Mouse (Mus musculus): ENCODE measurements around the gene Olfr544.
"Not testable (repeated sequence)": the region's sequence is repeated elsewhere in the genome, so short reads cannot be mapped to it uniquely, and the experiment has no call there.

Olfr544 gene

GRCm38 (mm10) chr7:102488161-102488560, at the start of gene Olfr544:
Gene Olfr544, minus strand, starts transcription at chr7:102488313.
- DNase-seq (ENCODE audit: low read depth, low spot score) = no peak

- no peak for DNase-seq (ENCODE audit: low read depth, low spot score)
Observed at GRCm38 (mm10) chr7:102534449-102534848, 46.3 kb upstream of the Olfr544 start, which contains the start of gene Olfr547. Gene Olfr547, plus strand, starts transcription at chr7:102534749.

GRCm38 (mm10) chr7:102529052-102529451, 40.9 kb upstream of the Olfr544 start:
- DNase-seq (ENCODE audit: low read depth, low spot score) = no peak

GRCm38 (mm10) chr7:102517051-102517335, 28.9 kb upstream of the Olfr544 start:
- DNase-seq (ENCODE audit: low read depth, low spot score) = no peak

- no peak for DNase-seq (ENCODE audit: low read depth, low spot score)
Observed at GRCm38 (mm10) chr7:102516261-102517050, 28.3 kb upstream of the Olfr544 start.

- DNase-seq (ENCODE audit: low read depth, low spot score) = no peak
Observed at GRCm38 (mm10) chr7:102514144-102514543, 26.0 kb upstream of the Olfr544 start.

- peak; percentile 77 for DNase-seq (ENCODE audit: low read depth, low spot score)
Observed at GRCm38 (mm10) chr7:102512814-102513435, 24.8 kb upstream of the Olfr544 start.

- DNase-seq (ENCODE audit: low read depth, low spot score) = no peak
Observed at GRCm38 (mm10) chr7:102511927-102512326, 23.8 kb upstream of the Olfr544 start.

- no peak for DNase-seq (ENCODE audit: low read depth, low spot score)
Observed at GRCm38 (mm10) chr7:102509726-102510125, 21.6 kb upstream of the Olfr544 start.

GRCm38 (mm10) chr7:102508666-102509065, 20.6 kb upstream of the Olfr544 start:
- no peak for DNase-seq (ENCODE audit: low read depth, low spot score)

- DNase-seq (ENCODE audit: low read depth, low spot score) = no peak
Observed at GRCm38 (mm10) chr7:102508066-102508465, 20.0 kb upstream of the Olfr544 start.

GRCm38 (mm10) chr7:102506848-102507247, 18.7 kb upstream of the Olfr544 start:
- DNase-seq (ENCODE audit: low read depth, low spot score) = peak; percentile 77

GRCm38 (mm10) chr7:102501986-102502385, 13.9 kb upstream of the Olfr544 start:
- DNase-seq (ENCODE audit: low read depth, low spot score) = no peak

- no peak for DNase-seq (ENCODE audit: low read depth, low spot score)
Observed at GRCm38 (mm10) chr7:102499473-102499872, 11.4 kb upstream of the Olfr544 start, which contains the start of gene Olfr545. Gene Olfr545, minus strand, starts transcription at chr7:102499573.

GRCm38 (mm10) chr7:102494416-102494815, 6.3 kb upstream of the Olfr544 start:
- not testable (repeated sequence) for DNase-seq (ENCODE audit: low read depth, low spot score)

- no peak for DNase-seq (ENCODE audit: low read depth, low spot score)
Observed at GRCm38 (mm10) chr7:102486105-102486504, 2.0 kb downstream of the Olfr544 start.

GRCm38 (mm10) chr7:102484766-102485165, 3.3 kb downstream of the Olfr544 start:
- not testable (repeated sequence) for DNase-seq (ENCODE audit: low read depth, low spot score)

GRCm38 (mm10) chr7:102483665-102484064, 4.4 kb downstream of the Olfr544 start:
- DNase-seq (ENCODE audit: low read depth, low spot score) = no peak

GRCm38 (mm10) chr7:102481579-102481978, 6.5 kb downstream of the Olfr544 start, which contains the start of gene Olfr543:
Gene Olfr543, minus strand, starts transcription at chr7:102481679.
- no peak for DNase-seq (ENCODE audit: low read depth, low spot score)

- no peak for DNase-seq (ENCODE audit: low read depth, low spot score)
Observed at GRCm38 (mm10) chr7:102480821-102481220, 7.3 kb downstream of the Olfr544 start.

GRCm38 (mm10) chr7:102479368-102480078, 8.6 kb downstream of the Olfr544 start:
- peak; percentile 42 for DNase-seq (ENCODE audit: low read depth, low spot score)

- DNase-seq (ENCODE audit: low read depth, low spot score) = no peak
Observed at GRCm38 (mm10) chr7:102478926-102479325, 9.2 kb downstream of the Olfr544 start.
